Mouse (Mus musculus) limb, embryonic 13.5 days (tissue): ENCODE measurements at regions not wholly inside any gene's neighbourhood (a gene's known extent, or its start where the extent isn't known, plus 50 kb on each side); places are given as distances from the start of the nearest gene placed in this dataset.

Experiments
- ATAC-seq: fragments of 200-750 bp; cut with Nextera tagmentation; 2 replicates; pipeline ENCODE4 v1.8.0; 2017; ENCODE audit warnings: low read depth, moderate number of reproducible peaks, moderate TSS enrichment; ENCODE audit not compliant: low FRiP score
- H3K27ac ChIP-seq: fragments of 300-500 bp; sonication (generic); 2 replicates; pipeline ENCODE4 v1.5.1; 2015; ENCODE audit warnings: inconsistent platforms, mild to moderate bottlenecking, moderate library complexity
- H3K27me3 ChIP-seq: fragments of 300-500 bp; sonication (generic); 2 replicates; pipeline ENCODE4 v1.6.1; 2015; ENCODE audit warnings: mild to moderate bottlenecking, inconsistent platforms
- H3K36me3 ChIP-seq: fragments of 300-500 bp; sonication (generic); 2 replicates; pipeline ENCODE4 v1.6.1; 2015; ENCODE audit warnings: inconsistent platforms, mild to moderate bottlenecking, moderate library complexity
- H3K4me1 ChIP-seq: fragments of 300-500 bp; sonication (generic); 2 replicates; pipeline ENCODE4 v1.6.1; 2015; ENCODE audit warnings: inconsistent platforms
- H3K4me2 ChIP-seq: fragments of 300-500 bp; sonication (generic); replicated peaks from 2 replicates; pipeline ENCODE4 v1.6.1; 2015; ENCODE audit warnings: inconsistent platforms, mild to moderate bottlenecking, moderate library complexity
- H3K4me3 ChIP-seq: fragments of 300-500 bp; sonication (generic); 2 replicates; pipeline ENCODE4 v1.5.1; 2015; ENCODE audit warnings: moderate library complexity, mild to moderate bottlenecking, inconsistent platforms
- H3K9ac ChIP-seq: fragments of 300-500 bp; sonication (generic); 2 replicates; pipeline ENCODE4 v1.6.1; 2015; ENCODE audit warnings: mild to moderate bottlenecking, inconsistent platforms
- H3K9me3 ChIP-seq: fragments of 300-500 bp; sonication (generic); 2 replicates; pipeline ENCODE4 v1.6.1; 2016; ENCODE audit warnings: inconsistent platforms
- WGBS: fragments of 180-500 bp; shearing (Covaris S2); methylation state at CpG from one replicate; pipeline ENCODE4 v1.1.7; 2015; 5-methylcytosine and 5-hydroxymethylcytosine counted together

GRCm38 (mm10) chr1:98162639-98162927 is 67.1 kb upstream of the Pam start:
- Histone ChIP-seq H3K4me1 (0 out of 2 replicates have a peak, but pooled peaks cover 2% of the 10 kb centered on the region), H3K27ac (no peak overlapping the region), H3K4me2 (no peak overlapping the region), H3K36me3 (no peaks in the 10 kb centered on the region), H3K9ac (no peak overlapping the region), H3K4me3 (no peak overlapping the region), H3K27me3 (no peaks in the 10 kb centered on the region), H3K9me3 (no peaks in the 10 kb centered on the region)
- no peak for ATAC-seq
- WGBS: 40% methylated on average over 2 of the region's 2 CpGs

- WGBS: 73% methylated on average over 5 of the region's 5 CpGs
- H3K4me2 ChIP-seq: no peak overlapping the region
- ATAC-seq: no peak
- H3K27ac ChIP-seq: no peak overlapping the region
- no peaks in the 10 kb centered on the region for H3K27me3 ChIP-seq
- H3K4me3 ChIP-seq: no peak overlapping the region
- H3K9me3 ChIP-seq: no peaks in the 10 kb centered on the region
- no peak overlapping the region for H3K9ac ChIP-seq
- H3K36me3 ChIP-seq: no peaks in the 10 kb centered on the region
- 0 out of 2 replicates have a peak, but pooled peaks cover 2% of the 10 kb centered on the region for H3K4me1 ChIP-seq
Observed at GRCm38 (mm10) chr1:98161882-98162638, 66.6 kb upstream of the Pam start.

- no peaks in the 10 kb centered on the region for H3K27me3 ChIP-seq
- no peak for ATAC-seq
- 63% methylated on average over 2 of the region's 2 CpGs for WGBS
Observed at GRCm38 (mm10) chr1:98158969-98159368, 63.5 kb upstream of the Pam start.

DNA sequence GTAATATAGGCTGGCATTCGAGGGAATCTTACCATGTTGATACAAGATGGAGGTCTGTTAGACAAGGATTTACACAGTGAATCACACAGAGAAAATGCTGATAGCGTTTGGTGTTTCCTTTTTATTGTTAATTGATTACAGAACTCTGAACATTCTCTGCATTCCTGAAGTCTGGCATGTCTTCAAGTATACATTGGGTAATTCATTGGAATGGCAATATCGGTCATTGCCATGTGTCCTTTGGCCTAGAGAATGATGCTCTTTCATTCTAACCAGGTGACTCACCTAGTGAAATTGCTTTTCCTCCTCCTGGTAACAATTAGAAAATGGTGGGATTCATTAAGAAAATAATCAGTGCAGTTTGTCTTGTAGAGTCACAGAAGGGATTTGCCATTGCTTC is 51.9 kb upstream of the Pam start:
- no peaks in the 10 kb centered on the region for H3K27me3 ChIP-seq
- H3K9ac ChIP-seq: no peak overlapping the region
- H3K27ac ChIP-seq: no peak overlapping the region
- 62% methylated on average over 3 of the region's 3 CpGs for WGBS
- H3K36me3 ChIP-seq: no peaks in the 10 kb centered on the region
- H3K4me2 ChIP-seq: no peak overlapping the region
- no peaks in the 10 kb centered on the region for H3K9me3 ChIP-seq
- no peak overlapping the region for H3K4me3 ChIP-seq
- ATAC-seq: no peak
- H3K4me1 ChIP-seq: no peaks in the 10 kb centered on the region

More at GRCm38 (mm10) chr1:98158969-98159368, 63.5 kb upstream of the Pam start:
- Histone ChIP-seq H3K9ac (no peak overlapping the region), H3K27ac (no peak overlapping the region), H3K4me3 (no peak overlapping the region), H3K36me3 (no peaks in the 10 kb centered on the region), H3K4me2 (no peak overlapping the region), H3K9me3 (no peaks in the 10 kb centered on the region), H3K4me1 (0 out of 2 replicates have a peak, but pooled peaks cover 2% of the 10 kb centered on the region)
